Mouse (Mus musculus): Measurements from ENCODE around the gene Zfp697. TPM values are rescaled to one million over a fixed set of nuclear protein-coding genes. Genes with fewer than 3 reads are reported as not detected.
"Not testable (repeated sequence)": the region's sequence is repeated elsewhere in the genome, so short reads cannot be mapped to it uniquely, and the experiment has no call there.

Zfp697 gene
- polyA plus RNA-seq, 1 experiment from 2014 or later = 11.7 TPM

DNA sequence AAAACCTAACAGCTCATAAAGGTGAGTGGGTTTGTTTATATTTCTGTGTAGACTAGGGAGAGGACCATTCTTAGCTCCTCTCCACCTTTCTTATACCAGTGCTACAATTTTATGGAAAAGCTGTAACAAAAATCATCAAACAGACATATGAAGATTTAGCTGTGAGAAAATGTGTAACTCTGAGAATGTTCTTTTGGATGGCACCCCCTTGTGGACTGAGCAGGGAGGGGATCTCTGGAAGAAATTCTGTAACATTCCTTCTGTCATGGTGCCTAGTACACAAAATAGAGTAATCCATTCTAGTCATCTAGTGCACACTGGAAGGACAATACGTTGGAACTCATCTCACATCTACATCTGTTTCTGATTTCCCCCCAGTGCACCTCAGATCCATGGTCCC lies 358.8 kb downstream of the Zfp697 start:
- ATAC-seq (ENCODE audit: insufficient read depth, low FRiP score, low TSS enrichment); H3K4me3 ChIP-seq (ENCODE audit: low read depth, low read length); H3K27ac ChIP-seq (ENCODE audit: low read depth, low read length); H3K36me3 ChIP-seq (ENCODE audit: control insufficient read depth, insufficient read depth, low read length); H3K4me1 ChIP-seq (ENCODE audit: control insufficient read depth, insufficient read depth, low read length); H3K9me3 ChIP-seq (ENCODE audit: control insufficient read depth, low read length); H3K4me2 ChIP-seq (ENCODE audit: low read depth); DNase-seq (ENCODE audit: low spot score); H3K27me3 ChIP-seq (ENCODE audit: control insufficient read depth, insufficient read depth, low read length); H3K9ac ChIP-seq (ENCODE audit: low read length): not testable (repeated sequence)
- 88% methylated on average over 1 of the region's 1 CpGs for WGBS

GRCm38 (mm10) chr3:98752171-98752570 lies 369.9 kb downstream of the Zfp697 start:
- Histone ChIP-seq H3K27me3 (ENCODE audit: control insufficient read depth, insufficient read depth, low read length) (no peaks in the 10 kb centered on the region), H3K4me1 (ENCODE audit: control insufficient read depth, insufficient read depth, low read length) (no peaks in the 10 kb centered on the region), H3K4me3 (ENCODE audit: low read depth, low read length) (no peak overlapping the region), H3K36me3 (ENCODE audit: control insufficient read depth, insufficient read depth, low read length) (no peaks in the 10 kb centered on the region), H3K9me3 (ENCODE audit: control insufficient read depth, low read length) (no peaks in the 10 kb centered on the region), H3K27ac (ENCODE audit: low read depth, low read length) (no peak overlapping the region), H3K4me2 (ENCODE audit: low read depth) (no peak overlapping the region), H3K9ac (ENCODE audit: low read length) (no peak overlapping the region)
- ATAC-seq (ENCODE audit: insufficient read depth, low FRiP score, low TSS enrichment) (no peak), DNase-seq (ENCODE audit: low spot score) (no peak)
- WGBS = 79% methylated on average over 2 of the region's 2 CpGs

- no peak overlapping the region for H3K9ac ChIP-seq (ENCODE audit: low read length)
- WGBS = 90% methylated on average over 3 of the region's 3 CpGs
- H3K4me1 ChIP-seq (ENCODE audit: control insufficient read depth, insufficient read depth, low read length) = no peaks in the 10 kb centered on the region
- no peak overlapping the region for H3K27ac ChIP-seq (ENCODE audit: low read depth, low read length)
- H3K9me3 ChIP-seq (ENCODE audit: control insufficient read depth, low read length) = no peaks in the 10 kb centered on the region
- H3K36me3 ChIP-seq (ENCODE audit: control insufficient read depth, insufficient read depth, low read length) = no peaks in the 10 kb centered on the region
- no peak overlapping the region for H3K4me3 ChIP-seq (ENCODE audit: low read depth, low read length)
- DNase-seq (ENCODE audit: low spot score) (no peak), ATAC-seq (ENCODE audit: insufficient read depth, low FRiP score, low TSS enrichment) (no peak)
- H3K4me2 ChIP-seq (ENCODE audit: low read depth) = no peak overlapping the region
- no peaks in the 10 kb centered on the region for H3K27me3 ChIP-seq (ENCODE audit: control insufficient read depth, insufficient read depth, low read length)
Measured at GRCm38 (mm10) chr3:98756836-98757235, 374.6 kb downstream of the Zfp697 start.

- Histone ChIP-seq H3K4me3 (ENCODE audit: low read depth, low read length) (no peak overlapping the region), H3K9me3 (ENCODE audit: control insufficient read depth, low read length) (no peaks in the 10 kb centered on the region), H3K9ac (ENCODE audit: low read length) (no peak overlapping the region), H3K27me3 (ENCODE audit: control insufficient read depth, insufficient read depth, low read length) (no peaks in the 10 kb centered on the region), H3K4me2 (ENCODE audit: low read depth) (no peak overlapping the region), H3K27ac (ENCODE audit: low read depth, low read length) (no peak overlapping the region), H3K4me1 (ENCODE audit: control insufficient read depth, insufficient read depth, low read length) (no peaks in the 10 kb centered on the region), H3K36me3 (ENCODE audit: control insufficient read depth, insufficient read depth, low read length) (no peaks in the 10 kb centered on the region)
- DNase-seq (ENCODE audit: low spot score) (no peak), ATAC-seq (ENCODE audit: insufficient read depth, low FRiP score, low TSS enrichment) (no peak)
Measured at GRCm38 (mm10) chr3:98764155-98764554, 381.9 kb downstream of the Zfp697 start.

DNA sequence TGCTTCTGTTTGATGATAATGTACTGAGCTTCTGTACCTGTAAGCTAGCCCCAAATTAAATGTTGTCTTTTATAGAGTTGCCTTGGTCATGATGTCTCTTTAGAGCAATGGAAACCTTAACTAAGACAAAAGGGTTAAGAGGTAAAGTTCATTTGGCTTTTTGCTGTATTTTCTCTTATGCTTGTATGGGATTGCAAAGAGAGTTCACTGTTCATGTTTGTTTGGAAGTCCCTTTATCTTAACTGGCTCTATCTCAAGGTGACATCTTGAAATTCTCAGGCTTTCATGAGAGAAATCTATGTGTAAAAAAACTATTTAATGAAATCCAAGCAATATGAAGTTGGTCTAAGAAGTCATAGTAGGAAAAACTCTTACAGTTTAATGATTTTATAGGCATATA lies 398.7 kb downstream of the Zfp697 start:
- Histone ChIP-seq H3K4me1 (ENCODE audit: control insufficient read depth, insufficient read depth, low read length) (no peaks in the 10 kb centered on the region), H3K4me2 (ENCODE audit: low read depth) (no peak overlapping the region), H3K4me3 (ENCODE audit: low read depth, low read length) (no peak overlapping the region), H3K27ac (ENCODE audit: low read depth, low read length) (no peak overlapping the region), H3K9ac (ENCODE audit: low read length) (no peak overlapping the region), H3K27me3 (ENCODE audit: control insufficient read depth, insufficient read depth, low read length) (no peaks in the 10 kb centered on the region), H3K36me3 (ENCODE audit: control insufficient read depth, insufficient read depth, low read length) (no peaks in the 10 kb centered on the region), H3K9me3 (ENCODE audit: control insufficient read depth, low read length) (no peaks in the 10 kb centered on the region)
- ATAC-seq (ENCODE audit: insufficient read depth, low FRiP score, low TSS enrichment) (no peak), DNase-seq (ENCODE audit: low spot score) (no peak)

- Histone ChIP-seq H3K9ac (ENCODE audit: low read length) (no peak overlapping the region), H3K4me1 (ENCODE audit: control insufficient read depth, insufficient read depth, low read length) (no peaks in the 10 kb centered on the region), H3K9me3 (ENCODE audit: control insufficient read depth, low read length) (no peaks in the 10 kb centered on the region), H3K4me3 (ENCODE audit: low read depth, low read length) (no peak overlapping the region), H3K27me3 (ENCODE audit: control insufficient read depth, insufficient read depth, low read length) (no peaks in the 10 kb centered on the region), H3K27ac (ENCODE audit: low read depth, low read length) (no peak overlapping the region), H3K36me3 (ENCODE audit: control insufficient read depth, insufficient read depth, low read length) (no peaks in the 10 kb centered on the region), H3K4me2 (ENCODE audit: low read depth) (no peak overlapping the region)
- DNase-seq (ENCODE audit: low spot score) (no peak), ATAC-seq (ENCODE audit: insufficient read depth, low FRiP score, low TSS enrichment) (no peak)
Measured at GRCm38 (mm10) chr3:98782181-98782868, 400.1 kb downstream of the Zfp697 start.

DNA sequence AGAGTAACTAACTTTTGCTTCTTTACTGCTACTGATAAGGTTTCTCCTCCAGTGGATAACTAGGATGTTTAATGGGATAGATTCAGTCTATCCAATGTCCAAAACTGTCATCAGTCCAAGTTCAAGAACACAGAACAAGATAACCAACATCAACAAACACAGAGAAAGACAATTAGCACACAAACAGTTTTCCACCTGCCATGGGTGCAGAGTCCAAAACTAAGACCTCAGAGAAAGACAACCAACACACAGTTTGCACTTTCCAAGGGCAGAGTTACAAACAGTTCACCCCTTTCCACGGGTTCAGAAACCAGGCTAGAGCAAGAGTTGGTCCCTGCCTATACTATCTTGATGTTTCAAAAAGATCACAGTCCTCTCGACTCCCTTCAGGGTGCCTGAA lies 404.3 kb downstream of the Zfp697 start:
- H3K4me1 ChIP-seq (ENCODE audit: control insufficient read depth, insufficient read depth, low read length) = no peaks in the 10 kb centered on the region
- no peaks in the 10 kb centered on the region for H3K9me3 ChIP-seq (ENCODE audit: control insufficient read depth, low read length)
- ATAC-seq (ENCODE audit: insufficient read depth, low FRiP score, low TSS enrichment) (no peak), DNase-seq (ENCODE audit: low spot score) (no peak)
- no peak overlapping the region for H3K9ac ChIP-seq (ENCODE audit: low read length)
- no peak overlapping the region for H3K4me3 ChIP-seq (ENCODE audit: low read depth, low read length)
- H3K4me2 ChIP-seq (ENCODE audit: low read depth) = no peak overlapping the region
- H3K36me3 ChIP-seq (ENCODE audit: control insufficient read depth, insufficient read depth, low read length) = no peaks in the 10 kb centered on the region
- no peak overlapping the region for H3K27ac ChIP-seq (ENCODE audit: low read depth, low read length)
- WGBS = 59% methylated on average over 2 of the region's 2 CpGs
- no peaks in the 10 kb centered on the region for H3K27me3 ChIP-seq (ENCODE audit: control insufficient read depth, insufficient read depth, low read length)

Other genes with a start within 250 kb of the Zfp697 start
- gene Adam30, start 221.8 kb upstream of the Zfp697 start, polyA plus RNA-seq (2014; fragmentation: Nextera tagmentation; extraction: Ambion mirVana) = not detected in 2 replicates
- gene Reg4, start 160.3 kb upstream of the Zfp697 start, polyA plus RNA-seq (2014; fragmentation: Nextera tagmentation; extraction: Ambion mirVana) = not detected in 2 replicates
- 0.34 and 0.85 TPM in 2 replicates for gene Hmgcs2, start 102.0 kb upstream of the Zfp697 start, polyA plus RNA-seq (2014; fragmentation: Nextera tagmentation; extraction: Ambion mirVana)
- gene Phgdh, start 42.5 kb upstream of the Zfp697 start, polyA plus RNA-seq (2014; fragmentation: Nextera tagmentation; extraction: Ambion mirVana) = 315 and 321 TPM in 2 replicates
- gene Gm4450, start 74.7 kb downstream of the Zfp697 start, polyA plus RNA-seq (2014; fragmentation: Nextera tagmentation; extraction: Ambion mirVana) = not detected in 2 replicates
- gene Hsd3b4, start 128.1 kb downstream of the Zfp697 start, polyA plus RNA-seq (2014; fragmentation: Nextera tagmentation; extraction: Ambion mirVana) = not detected in 2 replicates
- gene Gm10681, start 206.3 kb downstream of the Zfp697 start, polyA plus RNA-seq (2014; fragmentation: Nextera tagmentation; extraction: Ambion mirVana) = not detected in 2 replicates
- not detected in 2 replicates for gene Hsd3b5, start 247.8 kb downstream of the Zfp697 start, polyA plus RNA-seq (2014; fragmentation: Nextera tagmentation; extraction: Ambion mirVana)